Mouse (Mus musculus): ENCODE measurements around the gene Nfyc. TPM values are rescaled to one million over a fixed set of nuclear protein-coding genes. Genes with fewer than 3 reads are reported as not detected.

The Nfyc gene
- total RNA-seq, 2 experiments from 2014 or later: 39.3 to 43.5 TPM

- no peak for DNase-seq
These were observed 115.2 kb downstream of the Nfyc start for GRCm38 (mm10) chr4:120716141-120716571.

- DNase-seq: no peak
These were observed 117.4 kb downstream of the Nfyc start for GRCm38 (mm10) chr4:120713856-120714497.

GRCm38 (mm10) chr4:120713021-120713420, 118.4 kb downstream of the Nfyc start:
- no peak for DNase-seq

- DNase-seq: no peak
These were observed 119.1 kb downstream of the Nfyc start for GRCm38 (mm10) chr4:120712236-120712635.

Small RNA genes lying within 50 kb of the gene (microRNA-seq; reads per million reads assigned to microRNA genes)
- gene Gm23936 (ENCODE audit: borderline replicate concordance in 2 of 2) (0 reads per million in 2 experiments), gene Mir30c-1 (ENCODE audit: borderline replicate concordance in 2 of 2) (114 to 121 reads per million in 2 experiments), gene Mir30e (ENCODE audit: borderline replicate concordance in 2 of 2) (0 reads per million in 2 experiments), gene Mir30f (ENCODE audit: borderline replicate concordance in 2 of 2) (0 reads per million in 2 experiments)

Other genes starting within 250 kb of the Nfyc start
- not detected for gene Gm8439, start 242.8 kb downstream of the Nfyc start, total RNA-seq (2021)
- gene Cited4, start 165.0 kb downstream of the Nfyc start, total RNA-seq (2021): 10 to 100 TPM; 15.0 to 32.1 TPM
- 10 to 100 TPM; 15.9 to 18.0 TPM for gene Kcnq4, start 83.0 kb downstream of the Nfyc start, total RNA-seq (2021)
- under 1 TPM in 1 of 2 experiments, not detected in 1; 0.03 TPM for gene Rims3, start 23.2 kb upstream of the Nfyc start, total RNA-seq (2021)
- 1 to 10 TPM; 1.5 to 2.2 TPM for gene Exo5, start 93.4 kb upstream of the Nfyc start, total RNA-seq (2021)
- under 1 TPM; 0.38 to 0.48 TPM for gene Zfp69, start 120.1 kb upstream of the Nfyc start, total RNA-seq (2021)
- 10 to 100 TPM; 14.5 to 15.9 TPM for gene Smap2, start 185.7 kb upstream of the Nfyc start, total RNA-seq (2021)
- under 1 TPM; 0.40 to 0.41 TPM for gene Col9a2, start 207.8 kb upstream of the Nfyc start, total RNA-seq (2021)

Measured in gastrocnemius, postnatal 25 days (tissue).